Mouse (Mus musculus) splenic B cell, adult 2 months (primary cell): Measurements from ENCODE around the gene Dcakd.
"Not testable (repeated sequence)": the region's sequence is repeated elsewhere in the genome, so short reads cannot be mapped to it uniquely, and the experiment has no call there.

ENCODE experiments used
- DNase-seq: peaks from one replicate; pipeline ENCODE4 v3.0.0-alpha.2; 2011; ENCODE audit warnings: low read depth, low spot score
- H3K27me3 ChIP-seq: 2 replicates; pipeline ENCODE4 v1.6.1; 2012; ENCODE audit warnings: mild to moderate bottlenecking, low read length, moderate library complexity, mixed read lengths; ENCODE audit not compliant: control insufficient read depth, poor library complexity, insufficient read depth, severe bottlenecking
- H3K36me3 ChIP-seq: 2 replicates; pipeline ENCODE4 v1.6.1; 2012; ENCODE audit warnings: mild to moderate bottlenecking, low read length, moderate library complexity, mixed read lengths; ENCODE audit not compliant: control insufficient read depth, poor library complexity, insufficient read depth, severe bottlenecking

The Dcakd gene

GRCm38 (mm10) chr11:102990152-102990663 is 37.9 kb downstream of the Dcakd start:
- no peaks in the 10 kb centered on the region for H3K36me3 ChIP-seq
- DNase-seq: peak; percentile 8
- no peaks in the 10 kb centered on the region for H3K27me3 ChIP-seq

GRCm38 (mm10) chr11:102989641-102990151 is 38.4 kb downstream of the Dcakd start:
- Histone ChIP-seq H3K36me3 (no peaks in the 10 kb centered on the region), H3K27me3 (no peaks in the 10 kb centered on the region)
- DNase-seq: no peak

DNA sequence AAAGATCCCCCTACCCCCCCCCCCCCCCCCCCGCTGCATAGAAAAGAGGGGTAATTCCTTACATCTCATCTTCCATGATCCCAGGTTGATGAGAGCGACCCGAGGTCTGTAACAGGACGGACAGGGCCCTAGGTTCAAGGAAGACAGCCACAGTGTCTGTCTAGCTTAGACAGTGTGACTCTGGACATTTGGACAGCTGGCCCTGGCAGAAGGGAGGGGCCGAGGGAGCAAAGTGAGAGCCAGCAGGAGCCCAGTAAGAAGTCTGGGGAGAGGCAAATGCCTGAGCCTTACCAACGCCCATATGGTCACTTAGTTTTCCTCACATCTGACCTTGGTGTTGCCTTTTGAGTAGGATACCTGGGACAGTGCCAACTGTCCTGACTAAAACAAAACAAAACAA is 43.0 kb downstream of the Dcakd start:
- H3K27me3 ChIP-seq: no peaks in the 10 kb centered on the region; the same call in 1 of the 2 replicates
- no peaks in the 10 kb centered on the region for H3K36me3 ChIP-seq
- no peak for DNase-seq

DNA sequence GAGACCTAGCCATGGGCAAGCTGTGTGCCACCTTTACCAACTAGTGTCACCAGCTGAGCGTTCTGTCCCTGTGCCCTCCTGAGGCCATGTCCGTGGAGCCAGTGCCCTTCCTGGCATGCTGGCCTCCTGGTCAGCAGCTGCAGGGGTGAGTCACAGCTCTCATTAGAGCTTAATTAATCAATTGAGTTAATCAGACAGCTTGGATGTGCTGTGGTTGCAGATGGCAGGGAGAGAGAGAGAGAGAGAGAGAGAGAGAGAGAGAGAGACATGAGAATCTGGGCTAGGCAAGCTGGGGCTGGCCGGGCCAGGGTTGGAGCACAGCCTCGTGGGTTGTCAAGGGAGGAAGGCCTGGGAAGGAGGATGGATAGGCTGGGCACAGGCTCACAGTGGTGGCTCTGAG is 43.5 kb downstream of the Dcakd start:
- no peaks in the 10 kb centered on the region for H3K36me3 ChIP-seq
- no peaks in the 10 kb centered on the region; the same call in 1 of the 2 replicates for H3K27me3 ChIP-seq
- DNase-seq: no peak

DNA sequence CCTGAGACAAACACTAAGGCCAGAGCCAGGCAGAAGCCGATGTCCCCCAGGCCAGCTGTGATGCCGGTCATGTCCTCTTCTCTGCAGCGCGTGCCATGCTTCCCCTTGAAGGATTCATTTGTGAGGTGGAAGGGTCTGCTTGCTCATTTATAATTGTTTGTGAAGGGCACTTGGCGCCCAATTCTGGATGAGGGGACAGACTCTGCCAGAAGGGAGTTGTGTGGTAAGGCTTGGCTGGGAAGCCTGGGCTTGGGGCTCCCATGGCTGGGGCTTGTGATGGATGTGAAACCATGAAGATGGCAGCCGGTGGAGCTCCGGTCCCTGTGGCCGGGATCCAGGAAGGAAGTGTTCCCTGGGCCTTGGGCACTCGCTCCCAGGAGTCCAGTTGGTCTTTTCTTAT is 44.0 kb downstream of the Dcakd start:
- Histone ChIP-seq H3K27me3 (no peaks in the 10 kb centered on the region; the same call in 1 of the 2 replicates), H3K36me3 (no peaks in the 10 kb centered on the region)
- no peak for DNase-seq

GRCm38 (mm10) chr11:102981151-102981890 is 46.8 kb downstream of the Dcakd start:
- no peaks in the 10 kb centered on the region; the same call in 1 of the 2 replicates for H3K27me3 ChIP-seq
- DNase-seq: no peak

DNA sequence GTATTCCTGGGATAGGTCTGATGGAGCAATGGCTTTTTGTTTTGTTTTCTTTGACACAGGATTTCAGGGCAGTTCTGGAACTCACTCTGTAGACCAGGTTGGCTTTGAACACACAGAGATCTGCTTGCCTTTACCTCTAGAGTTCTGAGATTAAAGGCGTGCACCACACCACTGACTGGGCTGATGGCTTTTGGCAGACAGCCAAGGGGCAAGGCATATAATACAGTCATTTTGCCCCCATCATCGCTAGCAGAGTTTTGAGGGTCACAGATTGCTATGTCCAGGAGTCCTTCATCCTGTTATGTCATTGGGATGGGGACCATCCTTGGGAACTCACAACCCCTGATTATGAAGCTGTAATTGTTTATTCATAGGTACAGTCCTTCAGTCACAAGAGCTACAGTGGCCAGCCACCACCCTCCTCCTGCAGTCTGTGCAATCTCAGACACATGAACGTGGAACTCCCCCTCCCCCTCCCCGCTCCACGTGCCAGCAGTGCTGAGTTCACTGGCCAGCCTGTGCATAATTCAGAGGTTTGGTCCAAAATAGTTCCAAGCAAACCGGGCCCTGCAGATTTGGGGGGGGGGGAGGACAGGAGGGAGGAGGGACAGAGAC is 50.0 kb downstream of the Dcakd start:
- H3K36me3 ChIP-seq: no peaks in the 10 kb centered on the region
- no peaks in the 10 kb centered on the region; the same call in 1 of the 2 replicates for H3K27me3 ChIP-seq
- DNase-seq: no peak

More at GRCm38 (mm10) chr11:102981151-102981890, 46.8 kb downstream of the Dcakd start:
- no peaks in the 10 kb centered on the region for H3K36me3 ChIP-seq

- not testable (repeated sequence) for H3K36me3 ChIP-seq, H3K27me3 ChIP-seq, DNase-seq
Observed at GRCm38 (mm10) chr11:102975966-102976365, 52.2 kb downstream of the Dcakd start.

DNA sequence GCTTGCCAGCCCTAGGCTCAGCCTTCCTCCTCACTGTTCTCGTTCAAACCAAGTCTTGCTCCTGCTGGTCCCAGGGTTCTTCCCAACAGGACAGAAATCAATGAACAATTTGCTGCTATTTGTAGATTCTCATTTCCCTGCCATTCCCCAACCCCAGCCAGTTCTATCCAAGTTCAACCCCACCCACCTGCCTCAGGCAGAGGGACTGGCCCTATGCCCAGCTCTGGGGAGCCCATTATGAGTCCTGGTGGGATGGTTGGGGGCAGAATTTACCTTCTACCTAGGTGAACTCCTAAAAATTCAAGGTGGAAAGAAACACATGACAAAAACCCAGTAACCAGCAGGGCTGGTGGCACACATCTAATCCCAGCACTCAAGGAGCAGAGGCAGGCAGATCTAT is 55.8 kb downstream of the Dcakd start:
- Histone ChIP-seq H3K36me3 (no peaks in the 10 kb centered on the region), H3K27me3 (no peaks in the 10 kb centered on the region)
- no peak for DNase-seq

DNA sequence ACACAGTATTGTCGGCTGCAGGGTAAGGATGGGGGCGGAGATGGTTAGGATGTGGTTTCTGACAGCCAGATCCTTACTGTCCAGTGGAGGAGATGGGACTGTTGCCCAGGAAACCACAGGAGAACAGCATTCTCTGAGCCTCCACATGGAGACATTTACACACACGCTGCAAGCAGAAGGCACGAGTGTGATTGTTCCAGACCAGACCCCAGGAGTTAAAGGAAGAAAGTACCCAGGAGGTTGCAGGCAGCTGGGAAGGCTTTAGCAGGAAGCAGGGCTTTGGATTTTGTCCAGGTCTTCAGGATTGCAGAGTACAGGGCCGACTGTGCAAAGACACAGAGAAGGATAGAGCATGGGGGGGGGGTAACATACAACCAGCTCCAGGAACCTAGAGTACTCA is 56.5 kb downstream of the Dcakd start:
- DNase-seq: no peak
- no peaks in the 10 kb centered on the region for H3K27me3 ChIP-seq

DNA sequence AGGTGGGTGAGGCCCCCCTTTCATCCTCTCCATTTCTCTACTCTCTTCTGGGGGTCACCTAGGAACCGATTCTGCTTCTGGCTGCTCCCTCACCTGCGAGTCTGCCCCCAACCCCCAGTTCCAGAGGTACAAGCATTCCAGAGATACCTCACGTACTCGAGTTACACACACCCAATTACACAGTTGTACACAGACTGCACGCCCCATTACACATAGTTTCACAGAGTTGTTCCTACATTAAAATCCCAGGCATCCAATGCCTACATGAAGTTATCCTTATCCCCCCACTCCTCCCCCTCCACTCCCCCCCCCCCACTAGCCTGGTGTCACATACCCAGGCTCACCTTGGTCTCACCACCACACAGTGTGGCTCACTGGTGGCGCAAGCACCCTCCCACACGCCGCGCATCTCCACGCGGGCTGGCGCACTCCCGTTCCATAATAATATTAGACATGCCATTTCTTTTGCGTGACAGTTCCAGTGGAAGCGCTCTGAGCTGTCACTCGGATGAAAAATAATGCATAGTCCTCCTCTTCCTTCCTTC is 63.5 kb downstream of the Dcakd start:
- H3K36me3 ChIP-seq: no peaks in the 10 kb centered on the region
- H3K27me3 ChIP-seq: peaks cover 3% of the 10 kb centered on the region
- no peak for DNase-seq

More for the DNA sequence above, 56.5 kb downstream of the Dcakd start:
- no peaks in the 10 kb centered on the region for H3K36me3 ChIP-seq

- Histone ChIP-seq H3K36me3 (no peaks in the 10 kb centered on the region), H3K27me3 (peaks cover 3% of the 10 kb centered on the region)
- DNase-seq: no peak
Observed at GRCm38 (mm10) chr11:102963855-102964546, 64.1 kb downstream of the Dcakd start.

- peaks cover 3% of the 10 kb centered on the region for H3K27me3 ChIP-seq
- no peak for DNase-seq
- H3K36me3 ChIP-seq: no peaks in the 10 kb centered on the region
Observed at GRCm38 (mm10) chr11:102963246-102963854, 64.8 kb downstream of the Dcakd start.

- Histone ChIP-seq H3K27me3 (peaks cover 3% of the 10 kb centered on the region), H3K36me3 (no peaks in the 10 kb centered on the region)
- DNase-seq: no peak
Observed at GRCm38 (mm10) chr11:102962861-102963245, 65.3 kb downstream of the Dcakd start.
